Mouse (Mus musculus) lung, postnatal 25 days (tissue): Measurements from ENCODE around the gene Adcy1.

ENCODE experiments used
- DNase-seq: peaks from one replicate; pipeline ENCODE4 v3.0.0; 2022; ENCODE audit warnings: low spot score

Adcy1 gene

GRCm38 (mm10) chr11:7063001-7063584 is at the start of gene Adcy1:
Adcy1 (plus strand) TSS chr11:7063489.
- DNase-seq = no peak

GRCm38 (mm10) chr11:7016907-7017306 is 46.4 kb upstream of the Adcy1 start:
- no peak for DNase-seq

- DNase-seq = no peak
These were observed 45.2 kb upstream of the Adcy1 start for GRCm38 (mm10) chr11:7018078-7018477.

- no peak for DNase-seq
These were observed 44.2 kb upstream of the Adcy1 start for GRCm38 (mm10) chr11:7019006-7019525.

- no peak for DNase-seq
These were observed 30.2 kb upstream of the Adcy1 start for GRCm38 (mm10) chr11:7033063-7033462.

- DNase-seq = no peak
These were observed 23.6 kb upstream of the Adcy1 start for GRCm38 (mm10) chr11:7039722-7040121.

- no peak for DNase-seq
These were observed 22.5 kb upstream of the Adcy1 start for GRCm38 (mm10) chr11:7040801-7041200.

- no peak for DNase-seq
These were observed 16.1 kb upstream of the Adcy1 start for GRCm38 (mm10) chr11:7047176-7047575.

GRCm38 (mm10) chr11:7047584-7047983 is 15.7 kb upstream of the Adcy1 start:
- DNase-seq = no peak

GRCm38 (mm10) chr11:7053710-7054109 is 9.6 kb upstream of the Adcy1 start:
- DNase-seq = no peak

GRCm38 (mm10) chr11:7054662-7055265 is 8.5 kb upstream of the Adcy1 start:
- no peak for DNase-seq

GRCm38 (mm10) chr11:7055455-7056017 is 7.8 kb upstream of the Adcy1 start:
- no peak for DNase-seq

- no peak for DNase-seq
These were observed 7.2 kb upstream of the Adcy1 start for GRCm38 (mm10) chr11:7056121-7056520.

GRCm38 (mm10) chr11:7057781-7058180 is 5.5 kb upstream of the Adcy1 start:
- no peak for DNase-seq

- DNase-seq = no peak
These were observed 1.3 kb upstream of the Adcy1 start for GRCm38 (mm10) chr11:7061961-7062360.

- DNase-seq = no peak
These were observed 723 bp upstream of the Adcy1 start for GRCm38 (mm10) chr11:7062566-7062965.

- no peak for DNase-seq
These were observed 485 bp downstream of the Adcy1 start for GRCm38 (mm10) chr11:7063681-7064267.

GRCm38 (mm10) chr11:7064484-7065185 is 1.3 kb downstream of the Adcy1 start:
- DNase-seq = no peak

GRCm38 (mm10) chr11:7065388-7065787 is 2.1 kb downstream of the Adcy1 start:
- no peak for DNase-seq

- DNase-seq = no peak
These were observed 2.6 kb downstream of the Adcy1 start for GRCm38 (mm10) chr11:7065876-7066275.

GRCm38 (mm10) chr11:7067263-7067662 is 4.0 kb downstream of the Adcy1 start:
- no peak for DNase-seq

- no peak for DNase-seq
These were observed 5.4 kb downstream of the Adcy1 start for GRCm38 (mm10) chr11:7068479-7069235.
